Mouse (Mus musculus) hindbrain, postnatal 0 days (tissue): ENCODE data around the gene Uqcc1. TPM values are rescaled to one million over a fixed set of nuclear protein-coding genes. Genes with fewer than 3 reads are reported as not detected.
A peak's percentile ranks its signal among the peaks of the same experiment; 100 is the strongest.

Source experiments
- ATAC-seq: fragments of 200-750 bp; cut with Nextera tagmentation; 2 replicates; pipeline ENCODE4 v1.8.0; 2017; ENCODE audit warnings: mild to moderate bottlenecking, moderate TSS enrichment, moderate library complexity
- DNase-seq: peaks from one replicate; pipeline ENCODE4 v3.0.0-alpha.2; 2015; ENCODE audit warnings: low spot score
- H3K27ac ChIP-seq: fragments of 300-500 bp; sonication (generic); 2 replicates; pipeline ENCODE4 v1.5.1; 2014; ENCODE audit warnings: mild to moderate bottlenecking
- H3K27me3 ChIP-seq: fragments of 300-500 bp; sonication (generic); 2 replicates; pipeline ENCODE4 v1.6.1; 2014; ENCODE audit warnings: low read length, mixed read lengths; ENCODE audit not compliant: insufficient read depth
- H3K36me3 ChIP-seq: fragments of 300-500 bp; sonication (generic); 2 replicates; pipeline ENCODE4 v1.6.1; 2014; ENCODE audit warnings: low read length, mixed read lengths; ENCODE audit not compliant: insufficient read depth
- H3K4me1 ChIP-seq: fragments of 300-500 bp; sonication (generic); 2 replicates; pipeline ENCODE4 v1.6.1; 2014; ENCODE audit warnings: antibody characterized with exemption, low read length, mixed read lengths; ENCODE audit not compliant: insufficient read depth
- H3K4me2 ChIP-seq: fragments of 300-500 bp; sonication (generic); 2 replicates; pipeline ENCODE4 v1.6.1; 2014; ENCODE audit warnings: low read depth, mild to moderate bottlenecking, low read length, moderate library complexity, mixed read lengths
- H3K4me3 ChIP-seq: fragments of 300-500 bp; sonication (generic); 2 replicates; pipeline ENCODE4 v1.5.1; 2014; ENCODE audit warnings: low read length
- H3K9ac ChIP-seq: fragments of 300-500 bp; sonication (generic); replicated peaks from 2 replicates; pipeline ENCODE4 v1.6.1; 2014; ENCODE audit warnings: mild to moderate bottlenecking, low read length, moderate library complexity, mixed read lengths
- H3K9me3 ChIP-seq: fragments of 300-500 bp; sonication (generic); 2 replicates; pipeline ENCODE4 v1.6.1; 2016; ENCODE audit warnings: low read length, mixed read lengths
- CTCF ChIP-seq: IDR thresholded peaks from 2 replicates; pipeline ENCODE4 v1.5.1; 2016; ENCODE audit warnings: antibody characterized with exemption, control low read depth, low read depth
- WGBS: fragments of 180-500 bp; shearing (Covaris S2); extraction: QIAGEN DNeasy Blood & Tissue Kit; methylation state at CpG from one replicate; pipeline ENCODE4 v1.1.7; 2014; 5-methylcytosine and 5-hydroxymethylcytosine counted together
- polyA plus RNA-seq: library from polyadenylated mRNA; unstranded; fragments of >200 nt; fragmentation: Nextera tagmentation; extraction: Ambion mirVana; gene quantifications from 2 replicates; pipeline ENCODE4 v1.2.1, GENCODE M21; 2015
- total RNA-seq: library from RNA; depleted of rRNA; stranded (reverse); fragments of >200 nt; gene quantifications from 2 replicates; pipeline ENCODE4 v1.2.3, GENCODE M21; 2014

Gene Uqcc1
- total and polyA plus RNA-seq, 2 experiments from 2014 or later, result 38.0 to 55.6 TPM

GRCm38 (mm10) chr2:155826630-155827424 is 103.3 kb downstream of the Uqcc1 start, which contains the start of gene Eif6:
Gene Eif6 (minus strand): TSS chr2:155826925.
- ATAC-seq (peak; percentile 95), DNase-seq (peak; percentile 95)
- peak within 1 kb of the TSS; percentile 74 for H3K9ac ChIP-seq
- peak within 1 kb of the TSS; percentile 84 for H3K27ac ChIP-seq
- peaks cover 5% of the 10 kb centered on the region; the same call in 1 of the 2 replicates for H3K4me1 ChIP-seq
- peak within 1 kb of the TSS; percentile 84 for H3K4me2 ChIP-seq
- WGBS, result 1% methylated on average over 27 of the region's 27 CpGs
- TF ChIP-seq CTCF, result no peak
- peak within 1 kb of the TSS; percentile 66 for H3K4me3 ChIP-seq
- peaks cover 20% of the 10 kb centered on the region; the same call in 1 of the 2 replicates for H3K36me3 ChIP-seq
- no peaks in the 10 kb centered on the region for H3K9me3 ChIP-seq
- H3K27me3 ChIP-seq, result no peaks in the 10 kb centered on the region

- no peak for TF ChIP-seq CTCF
- Histone ChIP-seq H3K4me2 (peak overlapping the region; percentile 84), H3K4me3 (peak overlapping the region; percentile 66), H3K27me3 (no peaks in the 10 kb centered on the region), H3K27ac (peak overlapping the region; percentile 84), H3K36me3 (peaks cover 26% of the 10 kb centered on the region; the same call in 1 of the 2 replicates), H3K9me3 (no peaks in the 10 kb centered on the region), H3K4me1 (peaks cover 5% of the 10 kb centered on the region; the same call in 1 of the 2 replicates), H3K9ac (peak overlapping the region; percentile 74)
- no peak for DNase-seq
- no peak; the same call in 1 of the 2 replicates for ATAC-seq
- WGBS, result 3% methylated on average over 52 of the region's 52 CpGs
These were observed 104.0 kb downstream of the Uqcc1 start for GRCm38 (mm10) chr2:155825904-155826629.

DNA sequence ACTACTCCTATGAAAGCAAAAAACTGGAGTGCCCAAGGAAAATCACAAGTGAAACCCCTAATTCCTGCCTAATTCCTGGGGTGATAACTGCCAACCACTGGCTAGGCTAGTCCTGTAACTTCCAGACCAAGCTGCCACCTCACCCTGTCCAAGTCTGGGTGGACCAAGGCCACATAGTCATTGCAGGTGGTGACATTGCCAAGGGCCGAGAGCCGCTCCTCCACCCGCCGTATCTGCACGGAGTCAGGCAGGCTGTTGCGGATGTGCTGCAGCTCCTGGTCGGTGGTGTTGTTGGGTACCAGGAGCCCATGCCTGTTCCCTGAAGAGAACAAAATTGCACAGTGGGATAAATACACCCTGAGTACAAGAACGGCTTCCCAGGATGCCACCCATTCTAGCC is 106.4 kb downstream of the Uqcc1 start:
- no peak overlapping the region for H3K27ac ChIP-seq
- 93% methylated on average over 8 of the region's 8 CpGs for WGBS
- H3K4me2 ChIP-seq, result no peak overlapping the region
- DNase-seq (no peak), ATAC-seq (no peak)
- no peak for TF ChIP-seq CTCF
- no peak overlapping the region for H3K9ac ChIP-seq
- H3K36me3 ChIP-seq, result peaks cover 31% of the 10 kb centered on the region
- peaks cover 15% of the 10 kb centered on the region for H3K4me1 ChIP-seq
- no peak overlapping the region for H3K4me3 ChIP-seq
- no peaks in the 10 kb centered on the region for H3K9me3 ChIP-seq
- H3K27me3 ChIP-seq, result no peaks in the 10 kb centered on the region

- Histone ChIP-seq H3K27me3 (no peaks in the 10 kb centered on the region), H3K9ac (no peak overlapping the region), H3K4me3 (no peak overlapping the region), H3K4me2 (no peak overlapping the region), H3K36me3 (peaks cover 37% of the 10 kb centered on the region), H3K9me3 (no peaks in the 10 kb centered on the region), H3K27ac (no peak overlapping the region), H3K4me1 (peaks cover 20% of the 10 kb centered on the region)
- ATAC-seq, result no peak
- 86% methylated on average over 5 of the region's 5 CpGs for WGBS
- no peak for DNase-seq
- no peak for TF ChIP-seq CTCF
These were observed 109.3 kb downstream of the Uqcc1 start for GRCm38 (mm10) chr2:155820779-155821178.

DNA sequence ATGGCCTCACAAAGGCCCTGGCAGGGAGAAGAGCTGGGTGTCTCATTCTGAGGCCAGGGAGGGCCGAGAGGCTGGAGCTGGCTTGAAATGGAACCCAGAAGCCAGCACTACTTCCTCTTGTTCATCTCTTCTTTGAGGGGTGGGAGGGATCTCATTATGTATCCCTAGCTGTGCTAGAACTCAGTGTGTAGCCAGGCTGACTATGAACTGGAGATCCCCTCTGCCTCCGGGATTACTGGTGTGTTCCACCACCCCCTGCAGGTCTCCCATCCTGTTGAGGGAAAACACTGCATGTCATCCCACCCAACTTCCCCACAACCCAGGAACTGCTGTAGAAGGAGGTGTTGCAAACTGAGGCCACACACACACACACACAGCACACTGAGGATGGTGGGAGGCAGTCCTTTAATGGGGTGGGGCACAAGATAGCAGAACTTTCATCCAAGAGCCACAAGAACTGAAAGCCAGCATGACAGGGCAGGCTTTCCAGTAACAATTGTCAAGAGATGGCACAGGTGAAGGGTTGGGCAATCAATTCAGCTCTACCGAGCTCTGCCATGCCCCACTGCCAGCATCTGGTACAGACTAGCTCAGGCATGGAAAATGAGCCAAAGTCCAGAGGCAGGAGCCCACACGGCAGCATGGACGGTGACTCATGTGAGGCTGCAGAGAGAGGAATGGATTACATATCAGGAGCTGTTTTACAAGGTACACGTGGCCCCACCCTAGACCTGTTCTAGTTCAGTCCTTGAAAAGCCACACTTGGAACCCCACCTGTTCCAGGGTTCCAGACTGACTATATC is 110.5 kb downstream of the Uqcc1 start:
- Histone ChIP-seq H3K4me3 (peak overlapping the region; percentile 60), H3K4me1 (peaks cover 20% of the 10 kb centered on the region), H3K27ac (peak overlapping the region; percentile 93), H3K4me2 (peak overlapping the region; percentile 93), H3K27me3 (no peaks in the 10 kb centered on the region), H3K9ac (peak overlapping the region; percentile 82), H3K36me3 (peaks cover 42% of the 10 kb centered on the region), H3K9me3 (no peaks in the 10 kb centered on the region)
- no peak; the same call in 1 of the 2 replicates for ATAC-seq
- 57% methylated on average over 6 of the region's 6 CpGs for WGBS
- no peak for TF ChIP-seq CTCF
- no peak for DNase-seq

GRCm38 (mm10) chr2:155819392-155819448 is 110.9 kb downstream of the Uqcc1 start, which contains the start of gene BC029722:
Gene BC029722 (minus strand): TSS chr2:155819426.
- H3K9ac ChIP-seq, result peak within 1 kb of the TSS; percentile 82
- H3K27me3 ChIP-seq, result no peaks in the 10 kb centered on the region
- H3K4me3 ChIP-seq, result peak within 1 kb of the TSS; percentile 60
- peak within 1 kb of the TSS; percentile 93 for H3K4me2 ChIP-seq
- no peak for TF ChIP-seq CTCF
- peaks cover 20% of the 10 kb centered on the region for H3K4me1 ChIP-seq
- peak within 1 kb of the TSS; percentile 93 for H3K27ac ChIP-seq
- H3K9me3 ChIP-seq, result no peaks in the 10 kb centered on the region
- ATAC-seq, result no peak
- DNase-seq, result no peak
- H3K36me3 ChIP-seq, result peaks cover 46% of the 10 kb centered on the region
